Mouse (Mus musculus) lung, postnatal 0 days (tissue): ENCODE results near the gene Chn2.

ENCODE experiments used
- CTCF ChIP-seq: IDR thresholded peaks from 2 replicates; pipeline ENCODE4 v1.5.1; 2016; ENCODE audit warnings: antibody characterized with exemption, mild to moderate bottlenecking
- EP300 ChIP-seq: IDR thresholded peaks from 2 replicates; pipeline ENCODE4 v1.6.1; 2016; ENCODE audit warnings: antibody characterized with exemption, mild to moderate bottlenecking, control low read depth

DNA sequence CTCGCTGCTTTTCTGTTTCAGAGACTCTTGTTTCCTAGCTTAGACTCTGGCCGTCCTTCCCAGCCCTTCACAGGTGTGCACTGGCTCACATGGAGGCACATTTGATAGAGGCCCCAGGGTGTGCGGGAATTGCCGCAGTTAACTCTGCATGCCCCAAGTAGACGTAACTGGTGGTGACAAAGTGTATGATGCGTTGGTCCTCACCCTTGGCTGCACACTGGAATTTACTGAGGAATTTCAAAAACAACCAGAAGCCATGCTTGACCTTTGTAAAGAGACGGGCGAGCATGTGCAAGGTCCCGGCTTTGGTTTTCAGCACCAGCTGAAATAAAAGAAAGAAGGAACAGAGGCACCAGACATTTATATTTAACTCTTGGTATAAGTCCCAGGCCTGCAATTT, 189.1 kb downstream of the Chn2 start:
- TF ChIP-seq CTCF (no peak), EP300 (no peak)
